Mouse (Mus musculus) heart, embryonic 11.5 days (tissue): ENCODE results near the gene Mogat2. TPM values are rescaled to one million over a fixed set of nuclear protein-coding genes. Genes with fewer than 3 reads are reported as not detected.

Experiments
- ATAC-seq: fragments of 200-750 bp; cut with Nextera tagmentation; replicated peaks from 2 replicates; pipeline ENCODE4 v1.8.0; 2017; ENCODE audit warnings: moderate library complexity; ENCODE audit not compliant: insufficient number of reproducible peaks, low FRiP score, low TSS enrichment
- H3K27ac ChIP-seq: fragments of 300-500 bp; sonication (generic); 2 replicates; pipeline ENCODE4 v1.5.1; 2014; ENCODE audit warnings: mild to moderate bottlenecking, low read depth, low read length
- H3K27me3 ChIP-seq: fragments of 300-500 bp; sonication (generic); 2 replicates; pipeline ENCODE4 v1.6.1; 2014; ENCODE audit warnings: mild to moderate bottlenecking, low read length, mixed read lengths; ENCODE audit not compliant: control insufficient read depth, insufficient read depth
- H3K36me3 ChIP-seq: fragments of 300-500 bp; sonication (generic); 2 replicates; pipeline ENCODE4 v1.6.1; 2014; ENCODE audit warnings: mild to moderate bottlenecking, low read length, moderate library complexity, mixed read lengths; ENCODE audit not compliant: control insufficient read depth, insufficient read depth
- H3K4me1 ChIP-seq: fragments of 300-500 bp; sonication (generic); 2 replicates; pipeline ENCODE4 v1.6.1; 2014; ENCODE audit warnings: low read length; ENCODE audit not compliant: control insufficient read depth, insufficient read depth
- H3K4me2 ChIP-seq: fragments of 300-500 bp; sonication (generic); 2 replicates; pipeline ENCODE4 v1.6.1; 2014; ENCODE audit warnings: mild to moderate bottlenecking, moderate library complexity
- H3K4me3 ChIP-seq: fragments of 300-500 bp; sonication (generic); 2 replicates; pipeline ENCODE4 v1.5.1; 2014; ENCODE audit warnings: low read depth, low read length
- H3K9ac ChIP-seq: fragments of 300-500 bp; sonication (generic); 2 replicates; pipeline ENCODE4 v1.6.1; 2014; ENCODE audit warnings: mild to moderate bottlenecking, low read depth, low read length, moderate library complexity
- H3K9me3 ChIP-seq: fragments of 300-500 bp; sonication (generic); replicated peaks from 2 replicates; pipeline ENCODE4 v1.6.1; 2016; ENCODE audit warnings: low read length; ENCODE audit not compliant: control insufficient read depth
- WGBS: fragments of 180-500 bp; shearing (Covaris S2); extraction: QIAGEN DNeasy Blood & Tissue Kit; methylation state at CpG from one replicate; pipeline ENCODE4 v1.1.7; 2014; ENCODE audit not compliant: insufficient replicate concordance; 5-methylcytosine and 5-hydroxymethylcytosine counted together
- polyA plus RNA-seq: library from polyadenylated mRNA; unstranded; fragments of >200 nt; fragmentation: Nextera tagmentation; extraction: Ambion mirVana; gene quantifications from 2 replicates; pipeline ENCODE4 v1.2.1, GENCODE M21; 2014

The Mogat2 gene
- polyA plus RNA-seq, 1 experiment from 2014 or later, result 7.1 TPM

GRCm38 (mm10) chr7:99183751-99184150, 54.7 kb downstream of the Mogat2 start:
- Histone ChIP-seq H3K4me3 (no peak overlapping the region), H3K9ac (no peak overlapping the region), H3K4me2 (no peak overlapping the region), H3K4me1 (peaks cover 3% of the 10 kb centered on the region; the same call in 1 of the 2 replicates), H3K36me3 (no peaks in the 10 kb centered on the region), H3K27me3 (peaks cover 9% of the 10 kb centered on the region; the same call in 1 of the 2 replicates), H3K27ac (no peak overlapping the region), H3K9me3 (no peaks in the 10 kb centered on the region)
- 67% methylated on average over 6 of the region's 6 CpGs for WGBS
- no peak for ATAC-seq

GRCm38 (mm10) chr7:99182432-99183172, 55.8 kb downstream of the Mogat2 start, which contains the start of gene Dgat2:
Dgat2 (minus strand) TSS chr7:99182719.
- peak; percentile 91 for ATAC-seq
- peaks cover 6% of the 10 kb centered on the region; the same call in 1 of the 2 replicates for H3K27me3 ChIP-seq
- peak within 1 kb of the TSS; percentile 100 for H3K4me2 ChIP-seq
- peak within 1 kb of the TSS; percentile 69 for H3K4me3 ChIP-seq
- H3K36me3 ChIP-seq, result no peaks in the 10 kb centered on the region
- peak within 1 kb of the TSS; percentile 62; the same call in 1 of the 2 replicates for H3K27ac ChIP-seq
- H3K9ac ChIP-seq, result peak within 1 kb of the TSS; percentile 83
- under 1% methylated on average over 63 of the region's 63 CpGs for WGBS
- H3K9me3 ChIP-seq, result no peaks in the 10 kb centered on the region
- H3K4me1 ChIP-seq, result peaks cover 3% of the 10 kb centered on the region; the same call in 1 of the 2 replicates

GRCm38 (mm10) chr7:99181619-99182431, 56.6 kb downstream of the Mogat2 start:
- peak overlapping the region; percentile 69 for H3K4me3 ChIP-seq
- no peak overlapping the region for H3K27ac ChIP-seq
- peak overlapping the region; percentile 83 for H3K9ac ChIP-seq
- 0 out of 2 replicates have a peak, but pooled peaks have one; percentile 12 for ATAC-seq
- H3K36me3 ChIP-seq, result no peaks in the 10 kb centered on the region
- H3K4me2 ChIP-seq, result peak overlapping the region; percentile 100
- peaks cover 3% of the 10 kb centered on the region; the same call in 1 of the 2 replicates for H3K4me1 ChIP-seq
- H3K9me3 ChIP-seq, result no peaks in the 10 kb centered on the region
- H3K27me3 ChIP-seq, result peaks cover 6% of the 10 kb centered on the region; the same call in 1 of the 2 replicates
- 25% methylated on average over 14 of the region's 14 CpGs for WGBS

- H3K4me2 ChIP-seq, result no peak overlapping the region
- 90% methylated on average over 1 of the region's 1 CpGs for WGBS
- no peak overlapping the region for H3K9ac ChIP-seq
- peaks cover 6% of the 10 kb centered on the region; the same call in 1 of the 2 replicates for H3K4me1 ChIP-seq
- H3K27me3 ChIP-seq, result peaks cover 6% of the 10 kb centered on the region; the same call in 1 of the 2 replicates
- H3K27ac ChIP-seq, result no peak overlapping the region
- no peak for ATAC-seq
- H3K9me3 ChIP-seq, result no peaks in the 10 kb centered on the region
- H3K36me3 ChIP-seq, result no peaks in the 10 kb centered on the region
- no peak overlapping the region for H3K4me3 ChIP-seq
Measured at GRCm38 (mm10) chr7:99180162-99180561, 58.3 kb downstream of the Mogat2 start.

- Histone ChIP-seq H3K9ac (no peak overlapping the region), H3K4me1 (peaks cover 6% of the 10 kb centered on the region; the same call in 1 of the 2 replicates), H3K4me2 (no peak overlapping the region), H3K9me3 (no peaks in the 10 kb centered on the region), H3K27ac (no peak overlapping the region), H3K36me3 (no peaks in the 10 kb centered on the region), H3K4me3 (no peak overlapping the region), H3K27me3 (peaks cover 6% of the 10 kb centered on the region; the same call in 1 of the 2 replicates)
- no peak for ATAC-seq
- 81% methylated on average over 9 of the region's 9 CpGs for WGBS
Measured at GRCm38 (mm10) chr7:99179271-99179670, 59.1 kb downstream of the Mogat2 start.

GRCm38 (mm10) chr7:99177386-99177785, 61.0 kb downstream of the Mogat2 start:
- H3K4me2 ChIP-seq, result no peak overlapping the region
- H3K27ac ChIP-seq, result no peak overlapping the region
- no peak overlapping the region for H3K9ac ChIP-seq
- WGBS, result 78% methylated on average over 5 of the region's 5 CpGs
- H3K36me3 ChIP-seq, result no peaks in the 10 kb centered on the region
- ATAC-seq, result no peak
- 0 out of 2 replicates have a peak, but pooled peaks cover 6% of the 10 kb centered on the region for H3K27me3 ChIP-seq
- no peak overlapping the region for H3K4me3 ChIP-seq
- H3K4me1 ChIP-seq, result peaks cover 6% of the 10 kb centered on the region; the same call in 1 of the 2 replicates
- H3K9me3 ChIP-seq, result no peaks in the 10 kb centered on the region

- no peak for ATAC-seq
- Histone ChIP-seq H3K27ac (no peak overlapping the region), H3K4me2 (no peak overlapping the region), H3K4me1 (0 out of 2 replicates have a peak, but pooled peaks cover 3% of the 10 kb centered on the region), H3K27me3 (no peaks in the 10 kb centered on the region), H3K9me3 (no peaks in the 10 kb centered on the region), H3K36me3 (no peaks in the 10 kb centered on the region), H3K9ac (no peak overlapping the region), H3K4me3 (no peak overlapping the region)
- 81% methylated on average over 9 of the region's 9 CpGs for WGBS
Measured at GRCm38 (mm10) chr7:99175666-99176065, 62.8 kb downstream of the Mogat2 start.

- no peaks in the 10 kb centered on the region for H3K9me3 ChIP-seq
- no peak overlapping the region for H3K4me3 ChIP-seq
- no peak overlapping the region for H3K4me2 ChIP-seq
- no peak for ATAC-seq
- 0 out of 2 replicates have a peak, but pooled peaks cover 3% of the 10 kb centered on the region for H3K4me1 ChIP-seq
- no peak overlapping the region for H3K27ac ChIP-seq
- H3K9ac ChIP-seq, result no peak overlapping the region
- 80% methylated on average over 11 of the region's 11 CpGs for WGBS
- H3K27me3 ChIP-seq, result no peaks in the 10 kb centered on the region
- H3K36me3 ChIP-seq, result no peaks in the 10 kb centered on the region
Measured at GRCm38 (mm10) chr7:99175118-99175517, 63.3 kb downstream of the Mogat2 start.
